Mouse (Mus musculus) retina, postnatal 7 days (tissue): Measurements from ENCODE around the gene 4930558K02Rik.
A peak's percentile ranks its signal among the peaks of the same experiment; 100 is the strongest.

Source experiments
- DNase-seq: peaks from one replicate; pipeline ENCODE4 v3.0.0-alpha.2; 2012; ENCODE audit warnings: low read depth, low spot score

4930558K02Rik gene

GRCm38 (mm10) chr1:161951009-161951779 lies 28.2 kb downstream of the 4930558K02Rik start:
- no peak for DNase-seq

- no peak for DNase-seq
Observed at GRCm38 (mm10) chr1:161942082-161942481, 37.4 kb downstream of the 4930558K02Rik start.

GRCm38 (mm10) chr1:161932286-161932685 lies 47.1 kb downstream of the 4930558K02Rik start:
- no peak for DNase-seq

GRCm38 (mm10) chr1:161931817-161932216 lies 47.6 kb downstream of the 4930558K02Rik start:
- no peak for DNase-seq

GRCm38 (mm10) chr1:161931313-161931712 lies 48.1 kb downstream of the 4930558K02Rik start:
- DNase-seq = no peak

- no peak for DNase-seq
Observed at GRCm38 (mm10) chr1:161927976-161928375, 51.5 kb downstream of the 4930558K02Rik start.

GRCm38 (mm10) chr1:161925281-161925805 lies 54.1 kb downstream of the 4930558K02Rik start:
- no peak for DNase-seq

- DNase-seq = no peak
Observed at GRCm38 (mm10) chr1:161924321-161924720, 55.1 kb downstream of the 4930558K02Rik start.

GRCm38 (mm10) chr1:161921928-161922327 lies 57.5 kb downstream of the 4930558K02Rik start:
- DNase-seq = no peak

- DNase-seq = no peak
Observed at GRCm38 (mm10) chr1:161920475-161921454, 58.7 kb downstream of the 4930558K02Rik start.

GRCm38 (mm10) chr1:161919594-161919993 lies 59.8 kb downstream of the 4930558K02Rik start:
- no peak for DNase-seq

GRCm38 (mm10) chr1:161918682-161919372 lies 60.6 kb downstream of the 4930558K02Rik start:
- DNase-seq = no peak

GRCm38 (mm10) chr1:161917940-161918484 lies 61.4 kb downstream of the 4930558K02Rik start:
- no peak for DNase-seq

- DNase-seq = peak; percentile 33
Observed at GRCm38 (mm10) chr1:161916036-161916435, 63.4 kb downstream of the 4930558K02Rik start.

- no peak for DNase-seq
Observed at GRCm38 (mm10) chr1:161913648-161913984, 65.8 kb downstream of the 4930558K02Rik start.

GRCm38 (mm10) chr1:161912940-161913647 lies 66.3 kb downstream of the 4930558K02Rik start:
- DNase-seq = no peak

- no peak for DNase-seq
Observed at GRCm38 (mm10) chr1:161909074-161909473, 70.4 kb downstream of the 4930558K02Rik start.

- no peak for DNase-seq
Observed at GRCm38 (mm10) chr1:161907795-161908457, 71.5 kb downstream of the 4930558K02Rik start.

- DNase-seq = no peak
Observed at GRCm38 (mm10) chr1:161907111-161907510, 72.3 kb downstream of the 4930558K02Rik start.
